Mouse (Mus musculus): ENCODE measurements around the gene Gdf11. TPM values are rescaled to one million over a fixed set of nuclear protein-coding genes. Genes with fewer than 3 reads are reported as not detected.

Gdf11 gene
- polyA plus RNA-seq, 1 experiment from 2014 or later: 7.9 TPM

GRCm38 (mm10) chr10:128843260-128843659, 48.3 kb downstream of the Gdf11 start:
- no peaks in the 10 kb centered on the region for H3K4me1 ChIP-seq (ENCODE audit: control insufficient read depth, insufficient read depth, low read length)
- ATAC-seq (ENCODE audit: low FRiP score, low TSS enrichment) (no peak), DNase-seq (no peak)
- WGBS: 94% methylated on average over 5 of the region's 5 CpGs
- no peaks in the 10 kb centered on the region for H3K9me3 ChIP-seq (ENCODE audit: control insufficient read depth, low read length)
- no peak overlapping the region for H3K4me3 ChIP-seq (replicated peaks; ENCODE audit: low read depth, low read length)
- H3K4me2 ChIP-seq (ENCODE audit: low read length): no peak overlapping the region
- H3K36me3 ChIP-seq (ENCODE audit: control insufficient read depth, insufficient read depth, low read length): peaks cover 66% of the 10 kb centered on the region
- H3K27me3 ChIP-seq (ENCODE audit: control insufficient read depth, insufficient read depth, low read length): no peaks in the 10 kb centered on the region
- no peak overlapping the region for H3K9ac ChIP-seq (replicated peaks; ENCODE audit: low read length)
- H3K27ac ChIP-seq (replicated peaks; ENCODE audit: low read depth, low read length): no peak overlapping the region

- no peak overlapping the region for H3K4me2 ChIP-seq (ENCODE audit: low read length)
- H3K4me1 ChIP-seq (ENCODE audit: control insufficient read depth, insufficient read depth, low read length): no peaks in the 10 kb centered on the region
- no peak for ATAC-seq (ENCODE audit: low FRiP score, low TSS enrichment)
- H3K9me3 ChIP-seq (ENCODE audit: control insufficient read depth, low read length): no peaks in the 10 kb centered on the region
- DNase-seq: no peak
- H3K36me3 ChIP-seq (ENCODE audit: control insufficient read depth, insufficient read depth, low read length): peaks cover 67% of the 10 kb centered on the region
- H3K4me3 ChIP-seq (replicated peaks; ENCODE audit: low read depth, low read length): no peak overlapping the region
- H3K27me3 ChIP-seq (ENCODE audit: control insufficient read depth, insufficient read depth, low read length): no peaks in the 10 kb centered on the region
- no peak overlapping the region for H3K27ac ChIP-seq (replicated peaks; ENCODE audit: low read depth, low read length)
- no peak overlapping the region for H3K9ac ChIP-seq (replicated peaks; ENCODE audit: low read length)
Measured at GRCm38 (mm10) chr10:128840612-128841011, 50.9 kb downstream of the Gdf11 start.

- H3K9me3 ChIP-seq (ENCODE audit: control insufficient read depth, low read length): no peaks in the 10 kb centered on the region
- DNase-seq: no peak
- peaks cover 68% of the 10 kb centered on the region for H3K36me3 ChIP-seq (ENCODE audit: control insufficient read depth, insufficient read depth, low read length)
- H3K4me1 ChIP-seq (ENCODE audit: control insufficient read depth, insufficient read depth, low read length): no peaks in the 10 kb centered on the region
- no peak overlapping the region for H3K27ac ChIP-seq (replicated peaks; ENCODE audit: low read depth, low read length)
- no peak overlapping the region for H3K4me3 ChIP-seq (replicated peaks; ENCODE audit: low read depth, low read length)
- H3K4me2 ChIP-seq (ENCODE audit: low read length): no peak overlapping the region
- H3K9ac ChIP-seq (replicated peaks; ENCODE audit: low read length): no peak overlapping the region
- no peak for ATAC-seq (ENCODE audit: low FRiP score, low TSS enrichment)
- H3K27me3 ChIP-seq (ENCODE audit: control insufficient read depth, insufficient read depth, low read length): no peaks in the 10 kb centered on the region
Measured at GRCm38 (mm10) chr10:128839434-128839833, 52.1 kb downstream of the Gdf11 start.

- Histone ChIP-seq H3K4me3 (replicated peaks; ENCODE audit: low read depth, low read length) (no peak overlapping the region), H3K4me2 (ENCODE audit: low read length) (no peak overlapping the region), H3K4me1 (ENCODE audit: control insufficient read depth, insufficient read depth, low read length) (no peaks in the 10 kb centered on the region), H3K9me3 (ENCODE audit: control insufficient read depth, low read length) (no peaks in the 10 kb centered on the region), H3K36me3 (ENCODE audit: control insufficient read depth, insufficient read depth, low read length) (peaks cover 59% of the 10 kb centered on the region), H3K27ac (replicated peaks; ENCODE audit: low read depth, low read length) (no peak overlapping the region), H3K27me3 (ENCODE audit: control insufficient read depth, insufficient read depth, low read length) (no peaks in the 10 kb centered on the region), H3K9ac (replicated peaks; ENCODE audit: low read length) (no peak overlapping the region)
- DNase-seq (no peak), ATAC-seq (ENCODE audit: low FRiP score, low TSS enrichment) (no peak)
Measured at GRCm38 (mm10) chr10:128837400-128837799, 54.1 kb downstream of the Gdf11 start.

Other genes with a start within 250 kb of the Gdf11 start
- 21.2 and 23.6 TPM in 2 replicates for gene Ikzf4, start 245.7 kb downstream of the Gdf11 start, polyA plus RNA-seq (2014; fragmentation: Nextera tagmentation; extraction: Ambion mirVana)
- gene Suox, start 217.6 kb downstream of the Gdf11 start, polyA plus RNA-seq (2014; fragmentation: Nextera tagmentation; extraction: Ambion mirVana): 10.3 and 10.4 TPM in 2 replicates
- 80.4 and 100 TPM in 2 replicates for gene Rab5b, start 195.5 kb downstream of the Gdf11 start, polyA plus RNA-seq (2014; fragmentation: Nextera tagmentation; extraction: Ambion mirVana)
- gene Pmel, start 187.5 kb downstream of the Gdf11 start, polyA plus RNA-seq (2014; fragmentation: Nextera tagmentation; extraction: Ambion mirVana): 0.22 and 0.38 TPM in 2 replicates
- gene Cdk2, start 186.7 kb downstream of the Gdf11 start, polyA plus RNA-seq (2014; fragmentation: Nextera tagmentation; extraction: Ambion mirVana): 13.2 and 24.2 TPM in 2 replicates
- gene Dgka, start 146.9 kb downstream of the Gdf11 start, polyA plus RNA-seq (2014; fragmentation: Nextera tagmentation; extraction: Ambion mirVana): 5.7 and 6.2 TPM in 2 replicates
- 46.7 and 60.0 TPM in 2 replicates for gene Pym1, start 143.8 kb downstream of the Gdf11 start, polyA plus RNA-seq (2014; fragmentation: Nextera tagmentation; extraction: Ambion mirVana)
- 0.22 and 0.41 TPM in 2 replicates for gene Mmp19, start 100.8 kb downstream of the Gdf11 start, polyA plus RNA-seq (2014; fragmentation: Nextera tagmentation; extraction: Ambion mirVana)
- gene Dnajc14, start 87.7 kb downstream of the Gdf11 start, polyA plus RNA-seq (2014; fragmentation: Nextera tagmentation; extraction: Ambion mirVana): 38.6 and 42.7 TPM in 2 replicates
- gene Tmem198b, start 87.3 kb downstream of the Gdf11 start, polyA plus RNA-seq (2014; fragmentation: Nextera tagmentation; extraction: Ambion mirVana): 11.7 and 13.1 TPM in 2 replicates
- 150 and 152 TPM in 2 replicates for gene Sarnp, start 74.4 kb downstream of the Gdf11 start, polyA plus RNA-seq (2014; fragmentation: Nextera tagmentation; extraction: Ambion mirVana)
- 23.4 and 24.8 TPM in 2 replicates for gene Ormdl2, start 70.1 kb downstream of the Gdf11 start, polyA plus RNA-seq (2014; fragmentation: Nextera tagmentation; extraction: Ambion mirVana)
- 120 and 138 TPM in 2 replicates for gene Cd63, start 9.3 kb upstream of the Gdf11 start, polyA plus RNA-seq (2014; fragmentation: Nextera tagmentation; extraction: Ambion mirVana)
- gene Rdh5, start 31.2 kb upstream of the Gdf11 start, polyA plus RNA-seq (2014; fragmentation: Nextera tagmentation; extraction: Ambion mirVana): 11.6 and 15.2 TPM in 2 replicates
- 249 and 282 TPM in 2 replicates for gene Bloc1s1, start 32.3 kb upstream of the Gdf11 start, polyA plus RNA-seq (2014; fragmentation: Nextera tagmentation; extraction: Ambion mirVana)
- gene Itga7, start 42.1 kb upstream of the Gdf11 start, polyA plus RNA-seq (2014; fragmentation: Nextera tagmentation; extraction: Ambion mirVana): 3.4 and 4.9 TPM in 2 replicates
- gene Mettl7b, start 69.3 kb upstream of the Gdf11 start, polyA plus RNA-seq (2014; fragmentation: Nextera tagmentation; extraction: Ambion mirVana): not detected in 2 replicates
- gene Olfr9, start 97.7 kb upstream of the Gdf11 start, polyA plus RNA-seq (2014; fragmentation: Nextera tagmentation; extraction: Ambion mirVana): not detected in 2 replicates
- not detected in 2 replicates for gene Olfr763, start 119.1 kb upstream of the Gdf11 start, polyA plus RNA-seq (2014; fragmentation: Nextera tagmentation; extraction: Ambion mirVana)
- not detected in 2 replicates for gene Olfr764-ps1, start 148.2 kb upstream of the Gdf11 start, polyA plus RNA-seq (2014; fragmentation: Nextera tagmentation; extraction: Ambion mirVana)
- gene Olfr765, start 158.3 kb upstream of the Gdf11 start, polyA plus RNA-seq (2014; fragmentation: Nextera tagmentation; extraction: Ambion mirVana): not detected in 2 replicates
- gene Olfr766-ps1, start 177.3 kb upstream of the Gdf11 start, polyA plus RNA-seq (2014; fragmentation: Nextera tagmentation; extraction: Ambion mirVana): not detected in 2 replicates
- not detected in 2 replicates for gene Olfr767, start 191.2 kb upstream of the Gdf11 start, polyA plus RNA-seq (2014; fragmentation: Nextera tagmentation; extraction: Ambion mirVana)
- gene Olfr768, start 207.7 kb upstream of the Gdf11 start, polyA plus RNA-seq (2014; fragmentation: Nextera tagmentation; extraction: Ambion mirVana): not detected in 2 replicates
- not detected in 2 replicates for gene Olfr769, start 226.1 kb upstream of the Gdf11 start, polyA plus RNA-seq (2014; fragmentation: Nextera tagmentation; extraction: Ambion mirVana)
- not detected in 2 replicates for gene Olfr770, start 247.3 kb upstream of the Gdf11 start, polyA plus RNA-seq (2014; fragmentation: Nextera tagmentation; extraction: Ambion mirVana)

Data from midbrain, embryonic 14.5 days (tissue).